Mouse (Mus musculus): ENCODE measurements around the gene Btbd7. TPM values are rescaled to one million over a fixed set of nuclear protein-coding genes. Genes with fewer than 3 reads are reported as not detected.
A peak's percentile ranks its signal among the peaks of the same experiment; 100 is the strongest.

The Btbd7 gene
- polyA plus RNA-seq (2016; fragmentation: Nextera tagmentation; extraction: Ambion mirVana): 15.9 TPM in 2 replicates

DNA sequence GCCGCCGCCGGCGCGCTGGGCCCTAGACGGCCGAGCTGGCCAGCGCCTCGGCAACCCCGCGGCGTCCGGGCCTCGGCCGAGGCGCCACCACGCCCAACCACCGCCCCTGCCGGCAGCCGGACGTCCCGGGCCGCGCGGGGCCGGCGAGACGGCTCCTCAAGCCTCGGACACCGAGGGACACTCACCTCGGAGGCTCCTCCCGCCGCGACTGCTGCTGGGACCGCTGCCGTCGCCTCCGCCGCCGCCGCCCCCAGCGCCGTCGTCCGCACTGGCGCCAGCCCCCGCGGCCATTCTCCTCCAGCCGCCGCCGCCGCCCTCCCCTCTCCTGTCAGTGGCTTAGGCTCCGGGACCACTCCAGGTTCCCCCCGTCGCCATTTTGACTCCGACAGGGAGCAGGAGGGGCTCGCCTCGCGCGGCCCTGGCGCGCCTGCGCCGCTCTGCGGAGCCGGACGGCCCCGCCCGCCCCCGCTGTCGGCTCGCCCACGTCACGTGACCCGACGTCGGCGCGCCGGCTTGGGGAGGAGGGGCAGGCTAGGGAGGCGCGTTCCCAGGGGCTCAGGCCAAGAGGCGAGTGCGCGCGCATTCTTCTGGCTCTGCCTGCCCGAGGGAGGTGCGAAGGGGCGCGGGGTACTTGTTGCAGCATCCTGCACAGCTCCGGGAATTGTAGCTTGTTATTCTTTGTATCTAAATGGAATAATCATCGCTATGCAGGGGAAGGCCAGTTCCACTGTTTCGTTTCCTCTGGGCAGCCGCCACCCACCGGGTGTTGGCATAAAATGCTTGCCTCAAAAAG, at the start of gene Btbd7:
TSS of gene Btbd7 (minus strand) at position 441 of the 793 bp plus-strand sequence.
- Histone ChIP-seq H3K27ac (peak within 1 kb of the TSS; percentile 98), H3K4me3 (peak within 1 kb of the TSS; percentile 95), H3K9me3 (no peaks in the 10 kb centered on the region), H3K4me1 (replicated peaks) (peaks cover 28% of the 10 kb centered on the region), H3K27me3 (ENCODE audit: insufficient read depth, poor library complexity, severe bottlenecking) (no peaks in the 10 kb centered on the region), H3K36me3 (no peaks in the 10 kb centered on the region)
- peak; percentile 97 for DNase-seq (ENCODE audit: low spot score)
- under 1% methylated on average over 95 of the region's 95 CpGs for WGBS

DNA sequence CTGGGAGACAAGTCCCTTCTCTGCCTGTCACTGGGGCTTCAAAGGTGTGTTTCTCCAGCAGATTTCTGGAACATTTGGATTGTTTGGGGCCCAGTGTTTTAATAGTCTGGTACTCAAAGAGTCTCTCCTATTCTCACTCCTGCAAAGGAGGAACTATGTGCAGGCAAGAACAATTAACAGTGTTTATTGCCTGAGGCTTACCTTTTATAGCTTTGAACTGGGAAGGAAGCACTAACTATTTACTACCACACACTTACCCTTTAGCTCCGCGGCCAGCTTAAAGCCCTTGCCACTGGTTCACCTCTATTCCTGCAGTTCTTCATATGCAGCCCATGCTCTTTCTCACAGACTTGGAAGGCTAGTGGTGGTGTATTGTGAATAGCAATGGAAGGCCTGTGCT, 37.8 kb upstream of the Btbd7 start:
- H3K27ac ChIP-seq: no peak overlapping the region
- no peak overlapping the region for H3K4me3 ChIP-seq
- no peak for DNase-seq (ENCODE audit: low spot score)
- no peaks in the 10 kb centered on the region for H3K36me3 ChIP-seq
- WGBS: 94% methylated on average over 2 of the region's 2 CpGs
- no peaks in the 10 kb centered on the region for H3K9me3 ChIP-seq
- H3K4me1 ChIP-seq (replicated peaks): no peaks in the 10 kb centered on the region
- no peaks in the 10 kb centered on the region for H3K27me3 ChIP-seq (ENCODE audit: insufficient read depth, poor library complexity, severe bottlenecking)

GRCm38 (mm10) chr12:102908191-102908590, 29.9 kb upstream of the Btbd7 start:
- WGBS: 51% methylated on average over 3 of the region's 3 CpGs
- Histone ChIP-seq H3K4me3 (no peak overlapping the region), H3K36me3 (no peaks in the 10 kb centered on the region), H3K9me3 (no peaks in the 10 kb centered on the region), H3K27me3 (ENCODE audit: insufficient read depth, poor library complexity, severe bottlenecking) (no peaks in the 10 kb centered on the region), H3K27ac (no peak overlapping the region), H3K4me1 (replicated peaks) (no peaks in the 10 kb centered on the region)
- no peak for DNase-seq (ENCODE audit: low spot score)

GRCm38 (mm10) chr12:102899091-102899490, 20.8 kb upstream of the Btbd7 start, which contains the start of gene Cox8c:
Gene Cox8c (plus strand): TSS chr12:102899316.
- Histone ChIP-seq H3K36me3 (no peaks in the 10 kb centered on the region), H3K4me3 (no peak within 1 kb of the TSS), H3K27me3 (ENCODE audit: insufficient read depth, poor library complexity, severe bottlenecking) (no peaks in the 10 kb centered on the region), H3K27ac (no peak within 1 kb of the TSS), H3K9me3 (no peaks in the 10 kb centered on the region), H3K4me1 (replicated peaks) (no peaks in the 10 kb centered on the region)
- WGBS: 92% methylated on average over 17 of the region's 17 CpGs
- DNase-seq (ENCODE audit: low spot score): no peak

DNA sequence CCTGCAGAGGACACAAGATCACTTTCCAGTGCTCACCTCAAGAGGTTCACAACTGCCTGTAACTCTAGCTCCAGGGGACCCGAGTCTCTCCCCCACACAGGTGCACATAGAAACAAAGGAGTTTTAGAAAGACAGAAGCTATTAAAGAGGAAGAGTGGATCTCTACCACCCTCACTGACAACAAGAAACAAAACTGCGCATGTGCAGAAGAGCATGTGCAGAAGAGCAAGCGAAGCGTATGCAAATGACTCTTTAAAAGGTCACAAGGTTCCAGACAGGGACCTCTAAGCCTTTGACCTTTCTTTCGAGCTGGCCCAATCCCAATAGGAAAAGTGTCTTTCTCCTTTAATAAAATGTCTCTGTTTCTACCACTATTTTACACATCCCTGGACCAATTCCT, 10.3 kb upstream of the Btbd7 start:
- Histone ChIP-seq H3K27ac (no peak overlapping the region), H3K4me3 (no peak overlapping the region), H3K36me3 (no peaks in the 10 kb centered on the region), H3K9me3 (no peaks in the 10 kb centered on the region), H3K27me3 (ENCODE audit: insufficient read depth, poor library complexity, severe bottlenecking) (no peaks in the 10 kb centered on the region), H3K4me1 (replicated peaks) (peaks cover 15% of the 10 kb centered on the region; the same call in 1 of the 2 replicates)
- WGBS: 54% methylated on average over 5 of the region's 5 CpGs
- DNase-seq (ENCODE audit: low spot score): no peak

- Histone ChIP-seq H3K27ac (no peak overlapping the region), H3K4me1 (replicated peaks) (peaks cover 15% of the 10 kb centered on the region; the same call in 1 of the 2 replicates), H3K27me3 (ENCODE audit: insufficient read depth, poor library complexity, severe bottlenecking) (no peaks in the 10 kb centered on the region), H3K9me3 (no peaks in the 10 kb centered on the region), H3K4me3 (no peak overlapping the region), H3K36me3 (no peaks in the 10 kb centered on the region)
- DNase-seq (ENCODE audit: low spot score): no peak
- 55% methylated on average over 10 of the region's 10 CpGs for WGBS
These were observed 9.1 kb upstream of the Btbd7 start for GRCm38 (mm10) chr12:102887366-102887765.

GRCm38 (mm10) chr12:102885735-102886134, 7.5 kb upstream of the Btbd7 start:
- no peaks in the 10 kb centered on the region for H3K9me3 ChIP-seq
- H3K4me1 ChIP-seq (replicated peaks): peaks cover 15% of the 10 kb centered on the region; the same call in 1 of the 2 replicates
- no peak overlapping the region for H3K27ac ChIP-seq
- no peak overlapping the region for H3K4me3 ChIP-seq
- no peaks in the 10 kb centered on the region for H3K36me3 ChIP-seq
- 23% methylated on average over 5 of the region's 5 CpGs for WGBS
- H3K27me3 ChIP-seq (ENCODE audit: insufficient read depth, poor library complexity, severe bottlenecking): no peaks in the 10 kb centered on the region
- DNase-seq (ENCODE audit: low spot score): peak; percentile 22

DNA sequence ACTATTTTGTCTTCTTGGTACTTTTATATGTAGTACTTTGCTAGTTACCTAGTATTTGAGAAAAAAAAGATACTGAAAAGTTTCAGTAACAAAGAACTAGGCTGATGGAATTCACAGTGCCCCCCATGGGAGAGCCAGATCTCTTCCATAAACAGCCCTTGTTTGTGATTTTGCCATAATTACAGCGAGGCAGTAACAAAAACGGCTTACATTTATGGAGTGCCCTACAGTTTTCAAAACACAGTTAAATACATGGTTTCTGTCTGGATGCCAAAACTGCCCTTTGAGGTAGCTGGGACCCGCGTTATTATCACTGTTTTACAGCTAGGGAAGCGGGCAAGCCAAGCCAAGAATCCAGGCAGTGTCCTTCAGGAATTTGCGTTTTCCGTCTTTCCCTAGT, 630 bp upstream of the Btbd7 start:
- peak overlapping the region; percentile 95 for H3K4me3 ChIP-seq
- peaks cover 28% of the 10 kb centered on the region for H3K4me1 ChIP-seq (replicated peaks)
- no peaks in the 10 kb centered on the region for H3K9me3 ChIP-seq
- peak overlapping the region; percentile 98 for H3K27ac ChIP-seq
- DNase-seq (ENCODE audit: low spot score): no peak
- no peaks in the 10 kb centered on the region for H3K36me3 ChIP-seq
- H3K27me3 ChIP-seq (ENCODE audit: insufficient read depth, poor library complexity, severe bottlenecking): no peaks in the 10 kb centered on the region
- 49% methylated on average over 7 of the region's 7 CpGs for WGBS

GRCm38 (mm10) chr12:102877301-102878030, 805 bp downstream of the Btbd7 start:
- Histone ChIP-seq H3K4me3 (peak overlapping the region; percentile 95), H3K27ac (peak overlapping the region; percentile 98), H3K36me3 (no peaks in the 10 kb centered on the region), H3K4me1 (replicated peaks) (peaks cover 28% of the 10 kb centered on the region), H3K9me3 (no peaks in the 10 kb centered on the region), H3K27me3 (ENCODE audit: insufficient read depth, poor library complexity, severe bottlenecking) (no peaks in the 10 kb centered on the region)
- DNase-seq (ENCODE audit: low spot score): peak; percentile 64
- WGBS: 3% methylated on average over 70 of the region's 70 CpGs

DNA sequence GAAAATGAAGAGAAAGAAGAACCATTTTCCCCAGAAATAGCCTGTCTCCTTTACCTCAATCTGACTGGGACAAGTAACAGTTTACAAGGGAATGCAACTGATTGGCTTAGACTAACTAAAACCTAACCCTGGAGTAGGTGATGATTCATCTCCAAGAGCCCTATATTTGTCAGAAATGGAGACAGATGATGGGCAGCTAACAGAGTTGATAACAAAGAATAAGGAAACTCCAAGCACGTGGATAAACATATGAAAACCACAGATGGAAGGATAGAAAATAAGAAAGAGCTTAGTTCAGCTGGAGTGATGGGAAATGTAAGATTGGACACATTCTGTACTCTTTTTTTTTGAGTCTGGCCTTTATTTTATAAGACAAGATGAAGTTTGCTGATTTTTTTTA, 7.7 kb downstream of the Btbd7 start:
- Histone ChIP-seq H3K27me3 (ENCODE audit: insufficient read depth, poor library complexity, severe bottlenecking) (no peaks in the 10 kb centered on the region), H3K9me3 (no peaks in the 10 kb centered on the region), H3K36me3 (peaks cover 16% of the 10 kb centered on the region), H3K27ac (no peak overlapping the region), H3K4me1 (replicated peaks) (peaks cover 2% of the 10 kb centered on the region; the same call in 1 of the 2 replicates), H3K4me3 (no peak overlapping the region)
- WGBS: 83% methylated on average over 1 of the region's 1 CpGs
- no peak for DNase-seq (ENCODE audit: low spot score)

GRCm38 (mm10) chr12:102869802-102870201, 8.5 kb downstream of the Btbd7 start:
- no peak for DNase-seq (ENCODE audit: low spot score)
- Histone ChIP-seq H3K27ac (no peak overlapping the region), H3K9me3 (no peaks in the 10 kb centered on the region), H3K36me3 (peaks cover 16% of the 10 kb centered on the region), H3K4me1 (replicated peaks) (no peaks in the 10 kb centered on the region), H3K4me3 (no peak overlapping the region), H3K27me3 (ENCODE audit: insufficient read depth, poor library complexity, severe bottlenecking) (no peaks in the 10 kb centered on the region)
- WGBS: 95% methylated on average over 2 of the region's 2 CpGs

GRCm38 (mm10) chr12:102860806-102861205, 17.5 kb downstream of the Btbd7 start:
- no peaks in the 10 kb centered on the region for H3K4me1 ChIP-seq (replicated peaks)
- peaks cover 4% of the 10 kb centered on the region for H3K36me3 ChIP-seq
- H3K9me3 ChIP-seq: no peaks in the 10 kb centered on the region
- DNase-seq (ENCODE audit: low spot score): no peak
- no peaks in the 10 kb centered on the region for H3K27me3 ChIP-seq (ENCODE audit: insufficient read depth, poor library complexity, severe bottlenecking)
- H3K27ac ChIP-seq: no peak overlapping the region
- no peak overlapping the region for H3K4me3 ChIP-seq

DNA sequence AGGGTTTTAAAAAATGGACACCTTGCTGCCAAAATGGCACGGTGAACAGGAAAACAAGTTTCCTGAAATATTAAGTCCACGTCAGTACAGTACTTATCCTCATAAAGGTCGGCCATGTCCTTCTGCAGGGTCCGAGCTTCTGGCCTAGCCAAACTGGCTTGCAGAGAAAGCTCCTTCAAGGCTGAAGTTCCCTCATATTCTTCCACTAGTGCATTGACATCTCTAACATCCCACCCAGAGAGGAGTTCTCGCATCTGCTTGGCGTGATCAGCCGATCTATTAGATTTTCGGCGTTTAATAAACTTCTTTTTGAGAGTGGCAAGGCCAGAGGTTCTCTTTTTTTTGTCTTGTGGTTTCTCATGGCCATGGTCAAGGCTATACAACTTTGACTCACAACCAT, 40.0 kb downstream of the Btbd7 start:
- no peaks in the 10 kb centered on the region for H3K9me3 ChIP-seq
- H3K27ac ChIP-seq: no peak overlapping the region
- H3K4me3 ChIP-seq: no peak overlapping the region
- no peaks in the 10 kb centered on the region for H3K4me1 ChIP-seq (replicated peaks)
- DNase-seq (ENCODE audit: low spot score): no peak
- 96% methylated on average over 9 of the region's 9 CpGs for WGBS
- H3K36me3 ChIP-seq: peaks cover 31% of the 10 kb centered on the region
- no peaks in the 10 kb centered on the region for H3K27me3 ChIP-seq (ENCODE audit: insufficient read depth, poor library complexity, severe bottlenecking)

Data from hindbrain, embryonic 10.5 days (tissue).